Mouse (Mus musculus) left cerebral cortex, adult 18-20 months (tissue): ENCODE results near the gene Rb1. TPM values are rescaled to one million over a fixed set of nuclear protein-coding genes. Genes with fewer than 3 reads are reported as not detected.
A peak's percentile ranks its signal among the peaks of the same experiment; 100 is the strongest.

Source experiments
- DNase-seq, 2 experiments: peaks; one replicate each; pipeline ENCODE4 v3.0.0; 2021 to 2022; ENCODE audit warnings: low spot score in 2 of 2, mixed read lengths in 1 of 2
- long read RNA-seq, 2 experiments: library from polyadenylated mRNA; stranded (forward); transcript quantifications; one replicate each; pipeline ENCODE4 v2.0.0; 2021
- total RNA-seq, 2 experiments: library from RNA; stranded (reverse); gene quantifications; 2 replicates each; pipeline ENCODE4 v1.2.3; 2021

Rb1 gene
- 10 to 100 TPM; 28.9 to 30.1 TPM for total RNA-seq
- long read RNA-seq, experiment 1, full-length matches to known transcripts: 10 of 20 reads
- long read RNA-seq, experiment 1, partial matches to known transcripts: 5 of 20 reads
- long read RNA-seq, experiment 1, other reads (novel, unspliced or antisense): 5 of 20 reads
- long read RNA-seq, experiment 2, full-length matches to known transcripts: 5 of 11 reads
- long read RNA-seq, experiment 2, partial matches to known transcripts: 4 of 11 reads
- long read RNA-seq, experiment 2, other reads (novel, unspliced or antisense): 2 of 11 reads

DNA sequence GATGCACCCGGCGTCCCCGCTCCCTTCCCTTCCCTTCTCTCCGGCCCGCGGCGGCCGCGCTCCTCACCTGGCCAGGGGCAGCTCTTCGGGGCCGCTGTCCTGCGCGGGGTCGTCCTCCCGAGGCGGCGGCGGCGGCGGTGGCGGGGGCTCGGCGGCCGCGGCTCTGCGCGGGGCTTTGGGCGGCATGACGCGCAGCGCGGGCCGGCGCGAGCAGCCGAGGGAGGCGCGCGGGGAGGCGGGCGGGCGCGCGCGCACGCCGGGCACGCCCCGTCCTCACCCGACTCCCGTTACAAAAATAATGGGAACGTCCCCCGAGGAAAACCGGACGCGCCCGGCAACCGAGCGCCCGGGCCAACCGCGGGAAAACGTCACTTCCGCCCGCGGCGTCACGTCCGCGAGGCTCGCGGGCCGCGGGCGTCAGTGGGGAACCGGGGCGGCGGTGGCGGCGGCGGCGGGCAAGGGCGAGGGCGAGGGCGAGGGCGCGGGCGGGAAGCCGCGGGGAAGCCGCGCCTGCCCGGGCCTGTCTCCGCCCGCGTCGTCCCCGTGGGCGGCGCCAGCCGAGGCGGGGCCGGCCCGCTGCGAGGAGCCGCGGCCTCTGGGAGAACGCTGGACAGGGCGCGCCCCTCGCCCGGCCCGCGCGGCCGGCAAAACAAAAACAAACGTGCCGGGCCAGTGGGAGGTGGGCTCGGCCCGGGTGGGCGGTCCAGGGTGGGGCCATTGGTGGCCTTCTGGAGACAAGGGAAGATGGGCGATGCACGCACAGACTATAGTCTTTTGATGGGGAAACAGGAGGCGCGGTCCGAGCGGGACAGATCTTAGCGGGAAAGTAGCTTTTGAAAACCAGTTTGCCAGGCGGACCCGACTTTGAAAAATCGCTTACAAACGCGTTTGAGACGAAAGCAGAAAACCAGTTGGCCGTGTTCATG, at the start of gene Rb1:
Gene Rb1 (minus strand): TSS at position 367 of the 926 bp plus-strand sequence.
- DNase-seq: peak; percentile 72 to 82

GRCm38 (mm10) chr14:73374315-73374890, 48.8 kb upstream of the Rb1 start:
- DNase-seq: no peak

DNA sequence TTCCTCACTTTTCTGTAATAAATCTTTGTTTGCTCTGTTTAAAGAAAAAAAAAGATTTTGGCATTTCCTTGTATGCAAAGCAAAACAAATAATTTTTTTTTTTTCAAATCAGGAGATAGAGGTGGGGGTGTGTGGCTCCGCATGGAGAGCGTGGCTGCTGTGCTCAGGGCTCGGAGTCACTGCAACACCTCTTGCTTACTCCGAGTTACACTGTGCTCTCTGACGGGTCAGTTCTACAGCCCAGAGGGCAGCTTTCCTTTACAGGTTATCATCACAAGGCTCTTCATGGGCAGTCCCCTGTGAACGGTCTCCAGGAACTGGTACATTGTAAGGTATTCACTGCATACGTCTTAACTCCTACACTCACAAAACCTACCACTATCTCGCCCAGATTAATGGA, 48.0 kb upstream of the Rb1 start:
- no peak for DNase-seq

DNA sequence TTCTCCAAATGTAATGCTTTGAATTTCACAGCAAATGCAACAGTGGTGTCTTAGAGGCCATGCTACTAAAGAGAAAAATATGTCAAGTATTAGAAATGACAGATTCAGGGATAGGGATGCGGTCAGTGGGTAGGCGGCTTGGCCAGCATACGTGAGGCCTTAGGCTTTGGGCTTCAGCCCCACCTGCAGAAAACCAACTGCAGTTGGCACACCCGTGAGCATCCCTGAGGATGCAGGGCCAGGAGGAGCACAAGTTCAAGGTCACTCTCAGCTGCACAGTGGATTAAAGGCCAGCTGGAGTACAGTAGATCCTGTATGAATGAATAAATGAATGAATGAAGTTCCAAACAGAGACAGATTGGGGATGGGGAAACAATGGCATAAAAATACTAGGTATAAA, 47.4 kb upstream of the Rb1 start:
- no peak for DNase-seq

DNA sequence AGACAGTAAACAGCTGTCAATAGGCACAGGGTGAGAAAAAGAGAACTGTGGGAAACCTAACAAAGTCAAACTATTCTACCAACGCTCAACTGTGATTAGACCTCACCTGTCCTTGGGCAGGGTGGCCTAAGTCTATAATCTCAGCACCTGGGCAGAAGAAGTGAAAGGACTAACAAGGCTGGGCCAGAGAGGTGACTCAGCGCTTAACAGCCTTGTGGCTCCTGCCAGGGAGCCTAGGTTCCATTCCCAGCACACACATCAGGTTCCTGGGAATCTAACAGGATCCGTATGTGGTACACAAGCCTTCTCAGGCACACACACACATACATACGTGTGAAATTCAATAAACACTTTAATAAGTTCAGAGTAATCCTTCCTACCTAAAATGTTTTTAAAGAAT, 46.0 kb upstream of the Rb1 start:
- DNase-seq: no peak

DNA sequence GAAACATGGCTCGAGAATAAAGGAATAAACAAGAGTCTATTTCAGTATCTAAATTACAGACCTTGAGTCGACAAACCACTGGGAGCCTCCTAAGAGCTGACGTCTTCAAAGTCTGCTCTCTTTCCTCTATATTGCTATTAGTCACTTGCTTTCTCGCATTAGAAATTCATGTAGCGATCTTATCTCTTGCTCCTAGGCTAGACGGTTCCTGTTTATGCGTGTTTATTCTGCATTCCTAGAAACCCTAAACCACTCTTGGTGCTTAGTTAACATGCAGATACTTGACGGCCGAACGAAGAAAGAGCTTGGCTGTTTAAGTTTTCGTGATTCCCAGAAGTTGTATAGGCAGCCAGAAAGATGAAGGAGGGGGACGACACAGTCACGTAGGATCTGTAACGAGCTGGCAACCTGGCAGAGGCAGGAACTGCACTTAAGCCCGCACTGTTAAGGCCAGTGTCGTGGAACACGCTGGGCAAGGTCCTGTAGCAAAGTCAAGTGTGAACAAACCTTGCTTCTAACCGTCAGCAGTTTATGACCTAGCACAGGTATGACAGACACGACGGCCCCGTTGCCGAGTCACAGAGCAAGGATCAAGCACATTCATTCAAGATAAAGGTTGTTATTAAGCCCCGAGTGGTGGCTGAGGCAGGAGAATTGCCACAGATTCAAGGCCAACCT, 45.2 kb upstream of the Rb1 start:
- no peak for DNase-seq

DNA sequence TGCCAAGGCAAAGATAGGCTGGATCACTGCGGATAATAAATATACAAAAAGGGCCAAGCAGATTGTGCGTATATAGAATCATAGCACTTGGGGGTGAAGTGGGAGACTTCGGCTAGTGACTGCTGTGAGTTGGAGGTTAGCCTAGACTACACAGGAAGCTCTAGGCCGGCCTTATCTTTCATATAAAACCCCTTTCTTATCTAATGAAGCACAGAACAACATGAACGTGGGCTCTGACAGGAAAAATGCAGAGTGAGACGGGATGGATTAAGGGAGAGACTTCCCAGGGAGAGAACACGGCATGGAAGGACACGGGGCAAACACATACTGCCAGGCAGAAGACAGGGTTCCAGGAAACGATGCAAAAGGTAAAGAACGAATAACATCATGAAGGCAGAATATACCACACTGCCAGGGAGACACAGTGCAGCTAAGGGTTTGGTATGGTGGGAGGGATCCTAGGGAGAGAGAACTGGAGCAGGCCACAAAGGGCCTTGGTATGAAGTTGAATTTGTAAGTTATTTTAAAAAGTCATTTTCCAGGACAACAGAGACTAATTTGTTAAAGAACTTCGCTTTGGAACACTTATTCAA, 44.6 kb upstream of the Rb1 start:
- no peak for DNase-seq

GRCm38 (mm10) chr14:73369634-73370033, 44.0 kb upstream of the Rb1 start:
- DNase-seq: no peak

DNA sequence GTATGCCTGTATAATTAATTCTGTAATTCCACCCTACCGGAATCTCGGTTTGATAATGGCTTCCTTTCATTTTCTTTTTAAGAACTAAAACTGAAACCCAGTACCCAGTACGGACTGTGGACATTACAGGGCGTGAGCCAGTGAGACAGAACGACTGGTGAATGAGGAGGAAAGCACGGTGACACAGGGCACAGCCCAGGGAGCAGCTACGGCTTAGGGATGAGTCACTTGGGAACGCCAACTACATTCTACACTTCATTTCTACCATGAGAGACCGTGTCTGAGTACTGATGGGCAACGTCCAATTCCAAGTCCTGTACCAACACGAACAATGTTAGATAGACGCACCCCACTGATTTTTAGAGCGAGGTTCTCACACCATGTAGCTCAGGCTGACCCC, 43.3 kb upstream of the Rb1 start:
- DNase-seq: no peak

- no peak for DNase-seq
These were observed 42.6 kb upstream of the Rb1 start for GRCm38 (mm10) chr14:73368221-73368620.

- peak in 1 of 2 experiments; percentile 36 for DNase-seq
These were observed 40.7 kb upstream of the Rb1 start for GRCm38 (mm10) chr14:73366278-73366677.

GRCm38 (mm10) chr14:73363782-73364181, 38.2 kb upstream of the Rb1 start:
- no peak for DNase-seq

- DNase-seq: no peak
These were observed 29.1 kb upstream of the Rb1 start for GRCm38 (mm10) chr14:73354700-73355099.

DNA sequence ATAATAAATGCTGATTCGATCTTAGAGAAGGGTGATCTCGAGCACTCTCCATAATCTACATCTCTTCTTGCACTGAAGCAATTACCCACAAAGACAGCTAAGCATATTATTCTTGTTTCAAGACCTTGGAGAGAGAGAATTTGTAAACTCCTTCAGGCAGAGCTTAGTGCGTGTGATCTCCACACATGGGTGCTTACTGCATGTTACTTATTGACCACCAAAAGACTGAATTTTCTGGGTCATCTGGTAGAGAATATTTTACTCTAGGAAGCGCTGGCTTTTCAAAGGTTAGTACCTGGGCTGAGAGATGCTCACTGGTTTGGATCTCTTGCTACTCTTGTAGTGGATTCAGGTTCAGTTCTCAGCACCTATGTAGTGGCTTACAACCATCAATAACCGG, 25.5 kb upstream of the Rb1 start:
- no peak for DNase-seq

GRCm38 (mm10) chr14:73350029-73350428, 24.4 kb upstream of the Rb1 start:
- no peak for DNase-seq

- DNase-seq: no peak
These were observed 23.5 kb upstream of the Rb1 start for GRCm38 (mm10) chr14:73349061-73349670.

- no peak for DNase-seq
These were observed 21.7 kb upstream of the Rb1 start for GRCm38 (mm10) chr14:73347302-73347701.

GRCm38 (mm10) chr14:73345614-73346013, 20.0 kb upstream of the Rb1 start:
- DNase-seq: no peak

GRCm38 (mm10) chr14:73340051-73340755, 14.6 kb upstream of the Rb1 start:
- no peak for DNase-seq

DNA sequence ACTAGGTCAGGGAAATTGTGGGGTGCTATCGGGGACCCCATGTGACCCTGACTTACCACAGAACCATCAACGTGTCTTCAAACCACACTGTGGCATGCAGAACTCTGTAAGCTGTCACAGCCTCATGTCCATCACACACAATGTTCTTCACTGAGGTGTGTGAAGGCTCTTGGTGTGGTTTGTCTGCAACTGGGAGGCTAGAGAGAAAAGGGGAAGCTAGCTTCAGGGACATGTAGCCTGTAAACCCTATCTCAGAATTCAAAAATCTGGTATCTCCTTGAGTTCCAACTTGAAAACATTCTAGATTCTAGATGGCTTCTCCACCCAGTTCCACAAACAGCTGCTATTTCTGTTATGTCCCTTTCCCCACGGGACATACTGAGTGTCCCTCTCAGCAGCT, 14.0 kb upstream of the Rb1 start:
- no peak for DNase-seq
